Mouse (Mus musculus): ENCODE measurements around the gene Bcar3. TPM values are rescaled to one million over a fixed set of nuclear protein-coding genes. Genes with fewer than 3 reads are reported as not detected.
A peak's percentile ranks its signal among the peaks of the same experiment; 100 is the strongest.

Gene Bcar3
- total RNA-seq (2014; rRNA removed) (23.8 and 29.4 TPM in 2 replicates), polyA plus RNA-seq (2015; fragmentation: Nextera tagmentation; extraction: Ambion mirVana) (6.3 and 7.7 TPM in 2 replicates)

- no peaks in the 10 kb centered on the region for H3K36me3 ChIP-seq (ENCODE audit: insufficient read depth, low read length)
- ATAC-seq = peak; percentile 89
- H3K4me2 ChIP-seq (ENCODE audit: low read depth, low read length) = peak within 1 kb of the TSS; percentile 95
- H3K9ac ChIP-seq (replicated peaks; ENCODE audit: low read length) = peak within 1 kb of the TSS; percentile 97
- DNase-seq (ENCODE audit: low spot score) = peak; percentile 99
- H3K27me3 ChIP-seq (ENCODE audit: insufficient read depth, low read length) = no peaks in the 10 kb centered on the region
- H3K27ac ChIP-seq = peak within 1 kb of the TSS; percentile 100
- peaks cover 5% of the 10 kb centered on the region; the same call in 1 of the 2 replicates for H3K4me1 ChIP-seq (ENCODE audit: insufficient read depth, low read length)
- H3K9me3 ChIP-seq (ENCODE audit: low read length) = no peaks in the 10 kb centered on the region
- WGBS = 1% methylated on average over 37 of the region's 37 CpGs
- no peak for TF ChIP-seq CTCF (IDR thresholded peaks at IDR 0.05; ENCODE audit: low read depth)
- peak within 1 kb of the TSS; percentile 86 for H3K4me3 ChIP-seq (ENCODE audit: low read length)
Observed at GRCm38 (mm10) chr3:122293954-122294850, at the start of gene Bcar3. TSS of gene Bcar3 (plus strand) at chr3:122294136.

GRCm38 (mm10) chr3:122244759-122245158 lies 49.2 kb upstream of the Bcar3 start:
- H3K4me3 ChIP-seq (ENCODE audit: low read length) = peak overlapping the region; percentile 93
- TF ChIP-seq CTCF (IDR thresholded peaks at IDR 0.05; ENCODE audit: low read depth) = no peak
- ATAC-seq (no peak), DNase-seq (ENCODE audit: low spot score) (no peak)
- H3K4me1 ChIP-seq (ENCODE audit: insufficient read depth, low read length) = peaks cover 11% of the 10 kb centered on the region
- WGBS = 40% methylated on average over 6 of the region's 6 CpGs
- H3K27ac ChIP-seq = peak overlapping the region; percentile 95; the same call in 1 of the 2 replicates
- no peaks in the 10 kb centered on the region for H3K27me3 ChIP-seq (ENCODE audit: insufficient read depth, low read length)
- peak overlapping the region; percentile 9; the same call in 1 of the 2 replicates for H3K9ac ChIP-seq (replicated peaks; ENCODE audit: low read length)
- no peaks in the 10 kb centered on the region for H3K36me3 ChIP-seq (ENCODE audit: insufficient read depth, low read length)
- no peaks in the 10 kb centered on the region for H3K9me3 ChIP-seq (ENCODE audit: low read length)
- H3K4me2 ChIP-seq (ENCODE audit: low read depth, low read length) = peak overlapping the region; percentile 75

- Histone ChIP-seq H3K27ac (peak within 1 kb of the TSS; percentile 95), H3K4me2 (ENCODE audit: low read depth, low read length) (peak within 1 kb of the TSS; percentile 75), H3K4me1 (ENCODE audit: insufficient read depth, low read length) (peaks cover 11% of the 10 kb centered on the region), H3K9ac (replicated peaks; ENCODE audit: low read length) (peak within 1 kb of the TSS; percentile 92), H3K36me3 (ENCODE audit: insufficient read depth, low read length) (no peaks in the 10 kb centered on the region), H3K27me3 (ENCODE audit: insufficient read depth, low read length) (no peaks in the 10 kb centered on the region), H3K4me3 (ENCODE audit: low read length) (peak within 1 kb of the TSS; percentile 93), H3K9me3 (ENCODE audit: low read length) (no peaks in the 10 kb centered on the region)
- WGBS = 1% methylated on average over 62 of the region's 90 CpGs
- DNase-seq (ENCODE audit: low spot score) (peak; percentile 96), ATAC-seq (peak; percentile 99)
- TF ChIP-seq CTCF (IDR thresholded peaks at IDR 0.05; ENCODE audit: low read depth) = no peak
Observed at GRCm38 (mm10) chr3:122245215-122245877, 48.6 kb upstream of the Bcar3 start, which contains the start of gene Gclm. TSS of gene Gclm (plus strand) at chr3:122245557.

- Histone ChIP-seq H3K4me2 (ENCODE audit: low read depth, low read length) (peak overlapping the region; percentile 75), H3K27me3 (ENCODE audit: insufficient read depth, low read length) (no peaks in the 10 kb centered on the region), H3K4me1 (ENCODE audit: insufficient read depth, low read length) (peaks cover 11% of the 10 kb centered on the region), H3K4me3 (ENCODE audit: low read length) (peak overlapping the region; percentile 93), H3K27ac (peak overlapping the region; percentile 95), H3K9me3 (ENCODE audit: low read length) (no peaks in the 10 kb centered on the region), H3K9ac (replicated peaks; ENCODE audit: low read length) (peak overlapping the region; percentile 92), H3K36me3 (ENCODE audit: insufficient read depth, low read length) (no peaks in the 10 kb centered on the region)
- under 1% methylated on average over 36 of the region's 50 CpGs for WGBS
- peak; percentile 70 for TF ChIP-seq CTCF (IDR thresholded peaks at IDR 0.05; ENCODE audit: low read depth)
- DNase-seq (ENCODE audit: low spot score) (peak; percentile 77), ATAC-seq (peak; percentile 69)
Observed at GRCm38 (mm10) chr3:122245878-122246332, 48.0 kb upstream of the Bcar3 start.

- H3K27ac ChIP-seq = peak overlapping the region; percentile 95
- no peak for ATAC-seq
- 28% methylated on average over 6 of the region's 6 CpGs for WGBS
Observed at GRCm38 (mm10) chr3:122246406-122246805, 47.5 kb upstream of the Bcar3 start.

GRCm38 (mm10) chr3:122246986-122247767 lies 46.8 kb upstream of the Bcar3 start:
- Histone ChIP-seq H3K4me2 (ENCODE audit: low read depth, low read length) (peak overlapping the region; percentile 75), H3K9me3 (ENCODE audit: low read length) (no peaks in the 10 kb centered on the region), H3K36me3 (ENCODE audit: insufficient read depth, low read length) (no peaks in the 10 kb centered on the region), H3K9ac (replicated peaks; ENCODE audit: low read length) (0 out of 2 replicates have a peak overlapping the region, but pooled peaks have one; percentile 92), H3K27me3 (ENCODE audit: insufficient read depth, low read length) (no peaks in the 10 kb centered on the region), H3K4me3 (ENCODE audit: low read length) (peak overlapping the region; percentile 93), H3K4me1 (ENCODE audit: insufficient read depth, low read length) (peaks cover 11% of the 10 kb centered on the region), H3K27ac (no peak overlapping the region)
- ATAC-seq (no peak), DNase-seq (ENCODE audit: low spot score) (no peak)
- TF ChIP-seq CTCF (IDR thresholded peaks at IDR 0.05; ENCODE audit: low read depth) = no peak
- 56% methylated on average over 12 of the region's 12 CpGs for WGBS

More at GRCm38 (mm10) chr3:122246406-122246805, 47.5 kb upstream of the Bcar3 start:
- peak overlapping the region; percentile 93 for H3K4me3 ChIP-seq (ENCODE audit: low read length)
- peak; percentile 9 for DNase-seq (ENCODE audit: low spot score)
- TF ChIP-seq CTCF (IDR thresholded peaks at IDR 0.05; ENCODE audit: low read depth) = no peak
- H3K4me1 ChIP-seq (ENCODE audit: insufficient read depth, low read length) = peaks cover 11% of the 10 kb centered on the region
- no peaks in the 10 kb centered on the region for H3K27me3 ChIP-seq (ENCODE audit: insufficient read depth, low read length)
- peak overlapping the region; percentile 75 for H3K4me2 ChIP-seq (ENCODE audit: low read depth, low read length)
- peak overlapping the region; percentile 92 for H3K9ac ChIP-seq (replicated peaks; ENCODE audit: low read length)
- no peaks in the 10 kb centered on the region for H3K9me3 ChIP-seq (ENCODE audit: low read length)
- H3K36me3 ChIP-seq (ENCODE audit: insufficient read depth, low read length) = no peaks in the 10 kb centered on the region

Measured in hindbrain, postnatal 0 days (tissue).